Mouse (Mus musculus): Measurements from ENCODE around the gene Tmem163. TPM values are rescaled to one million over a fixed set of nuclear protein-coding genes. Genes with fewer than 3 reads are reported as not detected.

Gene Tmem163
- polyA plus RNA-seq, 1 experiment from 2014 or later: 31.6 TPM

DNA sequence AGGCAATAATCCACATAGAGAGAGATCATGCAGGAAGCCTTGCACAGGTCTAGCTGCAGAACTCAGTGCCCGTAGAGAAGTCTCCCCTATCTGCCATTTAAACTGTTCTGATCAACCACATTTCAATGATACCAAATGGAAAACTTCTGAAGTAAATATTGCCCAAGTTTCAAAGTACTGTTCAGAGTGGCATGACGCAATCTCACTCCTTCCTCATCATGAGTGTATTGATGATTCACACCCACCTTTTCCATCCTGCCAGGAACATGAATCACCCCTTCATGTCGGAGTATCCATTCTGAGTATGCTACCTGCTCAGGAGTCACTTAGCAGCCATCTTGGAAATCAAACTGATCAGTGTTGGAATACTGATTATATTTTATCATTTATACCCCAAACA lies 71.0 kb downstream of the Tmem163 start:
- H3K9me3 ChIP-seq (ENCODE audit: control insufficient read depth, low read length): no peaks in the 10 kb centered on the region
- ATAC-seq (ENCODE audit: insufficient number of reproducible peaks, insufficient read depth, low FRiP score, low read depth): no peak
- H3K4me2 ChIP-seq (ENCODE audit: low read length): no peak overlapping the region
- peaks cover 0 to 3% of the 10 kb centered on the region in 2 experiments; a peak in 2 of 4 replicates for H3K4me1 ChIP-seq (ENCODE audit: control insufficient read depth in 2 of 2, insufficient read depth in 2 of 2, low read length in 2 of 2)
- H3K4me3 ChIP-seq (ENCODE audit: control insufficient read depth in 1 of 2, insufficient read depth in 1 of 2, low read depth in 1 of 2, low read length in 2 of 2): no peak overlapping the region
- 89% methylated on average over 3 of the region's 3 CpGs for WGBS
- no peak overlapping the region for H3K9ac ChIP-seq (ENCODE audit: low read length)
- H3K36me3 ChIP-seq (ENCODE audit: control insufficient read depth, insufficient read depth, low read length): no peaks in the 10 kb centered on the region
- no peak overlapping the region for H3K27ac ChIP-seq (replicated peaks in 1 of 2; ENCODE audit: control insufficient read depth in 1 of 2, insufficient read depth in 1 of 2, low read depth in 2 of 2, low read length in 2 of 2)
- H3K27me3 ChIP-seq (ENCODE audit: control insufficient read depth, insufficient read depth, low read length): no peaks in the 10 kb centered on the region

DNA sequence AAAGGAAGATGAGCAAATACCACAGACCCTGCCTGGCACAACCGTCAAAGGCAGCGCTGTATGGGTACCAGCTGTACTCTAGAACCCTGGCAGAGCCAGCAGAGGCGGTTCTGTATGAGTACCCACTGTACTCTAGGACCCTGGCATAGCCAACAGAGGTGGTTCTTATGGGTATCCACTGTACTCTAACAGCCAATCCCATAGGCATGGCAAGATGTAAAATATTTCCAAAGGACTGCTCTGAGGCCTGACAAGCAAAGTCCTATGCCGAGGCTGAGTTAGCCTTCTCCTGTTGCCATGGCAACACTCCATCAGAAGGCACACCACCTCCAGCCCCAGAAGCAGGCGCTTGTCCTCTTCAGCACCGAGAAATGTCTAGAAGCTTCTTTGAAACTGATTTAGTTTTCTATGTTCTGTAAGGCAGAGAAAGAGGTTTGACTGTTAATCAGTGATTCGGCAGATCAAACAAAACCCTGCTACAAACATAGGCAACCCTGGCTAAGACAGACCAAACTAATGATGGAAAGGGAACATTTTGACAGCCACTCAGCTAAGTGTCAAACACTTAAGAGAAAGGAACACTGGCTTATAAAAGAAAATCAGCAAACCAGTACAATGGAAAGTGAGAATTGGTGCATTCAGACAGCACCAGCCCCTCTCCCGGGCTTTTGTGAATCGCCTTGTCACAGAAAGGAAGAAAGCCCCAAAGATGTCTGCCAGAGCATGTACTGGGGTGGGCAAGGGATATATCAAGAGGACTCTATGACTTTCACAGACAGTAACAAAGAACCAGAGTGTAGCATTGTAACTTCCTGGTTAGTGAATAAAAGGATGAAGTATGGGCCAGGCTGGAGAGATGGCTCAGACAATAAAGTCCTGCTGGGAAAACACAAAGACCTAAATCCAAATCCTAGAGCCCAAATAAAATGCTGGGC lies 75.4 kb downstream of the Tmem163 start:
- Histone ChIP-seq H3K4me3 (ENCODE audit: control insufficient read depth in 1 of 2, insufficient read depth in 1 of 2, low read depth in 1 of 2, low read length in 2 of 2) (no peak overlapping the region), H3K36me3 (ENCODE audit: control insufficient read depth, insufficient read depth, low read length) (no peaks in the 10 kb centered on the region), H3K4me1 (ENCODE audit: control insufficient read depth in 2 of 2, insufficient read depth in 2 of 2, low read length in 2 of 2) (no peaks in the 10 kb centered on the region), H3K4me2 (ENCODE audit: low read length) (no peak overlapping the region), H3K9ac (ENCODE audit: low read length) (no peak overlapping the region), H3K27me3 (ENCODE audit: control insufficient read depth, insufficient read depth, low read length) (no peaks in the 10 kb centered on the region), H3K9me3 (ENCODE audit: control insufficient read depth, low read length) (no peaks in the 10 kb centered on the region), H3K27ac (replicated peaks in 1 of 2; ENCODE audit: control insufficient read depth in 1 of 2, insufficient read depth in 1 of 2, low read depth in 2 of 2, low read length in 2 of 2) (no peak overlapping the region)
- no peak for ATAC-seq (ENCODE audit: insufficient number of reproducible peaks, insufficient read depth, low FRiP score, low read depth)
- WGBS: 76% methylated on average over 9 of the region's 9 CpGs

DNA sequence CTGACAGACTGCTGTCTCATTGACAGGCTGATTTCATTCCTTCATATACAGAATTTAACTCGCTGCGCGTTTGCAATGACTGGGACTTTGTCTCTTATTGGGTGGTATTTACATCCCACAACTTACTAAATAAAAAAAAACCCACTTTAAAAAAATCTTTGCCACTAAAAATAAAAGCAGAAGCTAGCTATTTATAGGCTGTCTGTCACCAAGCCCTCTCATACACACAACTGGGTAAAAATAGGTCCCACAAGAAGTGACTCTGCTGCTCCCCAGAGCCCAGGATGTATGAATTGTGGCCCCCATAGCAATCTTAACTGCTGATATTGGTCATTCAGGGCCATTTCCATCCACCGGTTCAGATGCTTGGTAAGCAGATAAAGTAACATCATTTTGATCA lies 83.2 kb downstream of the Tmem163 start:
- peak overlapping the region; percentile 82 to 83 for H3K27ac ChIP-seq (replicated peaks in 1 of 2; ENCODE audit: control insufficient read depth in 1 of 2, insufficient read depth in 1 of 2, low read depth in 2 of 2, low read length in 2 of 2)
- no peaks in the 10 kb centered on the region for H3K36me3 ChIP-seq (ENCODE audit: control insufficient read depth, insufficient read depth, low read length)
- H3K9me3 ChIP-seq (ENCODE audit: control insufficient read depth, low read length): no peaks in the 10 kb centered on the region
- 24% methylated on average over 4 of the region's 4 CpGs for WGBS
- H3K4me3 ChIP-seq (ENCODE audit: control insufficient read depth in 1 of 2, insufficient read depth in 1 of 2, low read depth in 1 of 2, low read length in 2 of 2): no peak overlapping the region
- 0 out of 2 replicates have a peak overlapping the region, but pooled peaks have one; percentile 8 for H3K9ac ChIP-seq (ENCODE audit: low read length)
- H3K27me3 ChIP-seq (ENCODE audit: control insufficient read depth, insufficient read depth, low read length): no peaks in the 10 kb centered on the region
- peak; percentile 56; the same call in 1 of the 2 replicates for ATAC-seq (ENCODE audit: insufficient number of reproducible peaks, insufficient read depth, low FRiP score, low read depth)
- H3K4me1 ChIP-seq (ENCODE audit: control insufficient read depth in 2 of 2, insufficient read depth in 2 of 2, low read length in 2 of 2): peaks cover 4 to 22% of the 10 kb centered on the region in 2 experiments
- H3K4me2 ChIP-seq (ENCODE audit: low read length): peak overlapping the region; percentile 28

DNA sequence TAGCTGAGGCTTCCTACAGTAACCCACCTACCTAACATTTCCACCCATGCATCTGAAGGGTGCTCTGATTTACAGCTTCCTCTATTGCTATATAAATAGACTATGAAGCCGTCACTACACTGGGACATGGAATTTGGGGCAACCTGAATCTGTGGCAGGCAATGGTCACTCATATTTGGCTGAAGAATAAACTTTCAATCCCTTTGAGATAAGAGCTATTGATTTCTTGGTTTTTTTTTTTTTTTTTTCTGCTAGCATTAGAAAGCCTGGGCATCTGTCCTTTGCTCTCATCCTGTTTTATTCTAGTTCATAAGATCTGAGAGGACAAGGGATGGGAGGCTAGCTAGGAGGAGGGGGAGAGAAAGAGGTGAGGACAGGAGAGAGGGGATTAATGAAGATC lies 83.6 kb downstream of the Tmem163 start:
- Histone ChIP-seq H3K4me3 (ENCODE audit: control insufficient read depth in 1 of 2, insufficient read depth in 1 of 2, low read depth in 1 of 2, low read length in 2 of 2) (no peak overlapping the region), H3K9me3 (ENCODE audit: control insufficient read depth, low read length) (no peaks in the 10 kb centered on the region), H3K9ac (ENCODE audit: low read length) (0 out of 2 replicates have a peak overlapping the region, but pooled peaks have one; percentile 8), H3K4me2 (ENCODE audit: low read length) (peak overlapping the region; percentile 28), H3K27ac (replicated peaks in 1 of 2; ENCODE audit: control insufficient read depth in 1 of 2, insufficient read depth in 1 of 2, low read depth in 2 of 2, low read length in 2 of 2) (peak overlapping the region; percentile 82 to 83), H3K4me1 (ENCODE audit: control insufficient read depth in 2 of 2, insufficient read depth in 2 of 2, low read length in 2 of 2) (peaks cover 4 to 22% of the 10 kb centered on the region in 2 experiments), H3K36me3 (ENCODE audit: control insufficient read depth, insufficient read depth, low read length) (no peaks in the 10 kb centered on the region), H3K27me3 (ENCODE audit: control insufficient read depth, insufficient read depth, low read length) (no peaks in the 10 kb centered on the region)
- 32% methylated on average over 1 of the region's 1 CpGs for WGBS
- no peak for ATAC-seq (ENCODE audit: insufficient number of reproducible peaks, insufficient read depth, low FRiP score, low read depth)

DNA sequence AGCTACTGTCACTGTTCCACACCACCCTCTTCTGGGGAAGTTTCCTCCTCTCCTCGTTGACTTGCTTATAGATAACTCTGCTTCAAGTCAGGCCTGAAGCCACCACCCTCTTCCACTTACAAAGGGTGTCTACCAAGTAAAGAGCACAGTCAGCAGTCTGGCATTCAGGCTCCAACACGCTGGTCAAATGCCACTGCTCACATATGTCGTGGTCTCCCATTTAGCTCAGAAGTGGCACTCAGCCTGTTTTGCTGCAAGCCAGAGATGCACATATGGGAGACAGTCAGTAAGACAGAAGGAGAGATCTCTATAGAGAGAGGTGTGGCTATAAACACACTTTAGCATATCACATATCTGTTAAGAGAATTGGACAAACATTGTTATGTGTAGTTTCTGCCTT lies 89.8 kb downstream of the Tmem163 start:
- H3K27ac ChIP-seq (replicated peaks in 1 of 2; ENCODE audit: control insufficient read depth in 1 of 2, insufficient read depth in 1 of 2, low read depth in 2 of 2, low read length in 2 of 2): 0 out of 4 replicates have a peak overlapping the region, but pooled peaks of 1 of the 2 experiments have one; percentile 34
- 25% methylated on average over 3 of the region's 3 CpGs for WGBS
- peaks cover 0 to 4% of the 10 kb centered on the region in 2 experiments; a peak in 2 of 4 replicates for H3K4me1 ChIP-seq (ENCODE audit: control insufficient read depth in 2 of 2, insufficient read depth in 2 of 2, low read length in 2 of 2)
- no peak overlapping the region for H3K9ac ChIP-seq (ENCODE audit: low read length)
- no peak overlapping the region for H3K4me3 ChIP-seq (ENCODE audit: control insufficient read depth in 1 of 2, insufficient read depth in 1 of 2, low read depth in 1 of 2, low read length in 2 of 2)
- no peaks in the 10 kb centered on the region for H3K9me3 ChIP-seq (ENCODE audit: control insufficient read depth, low read length)
- H3K36me3 ChIP-seq (ENCODE audit: control insufficient read depth, insufficient read depth, low read length): no peaks in the 10 kb centered on the region
- ATAC-seq (ENCODE audit: insufficient number of reproducible peaks, insufficient read depth, low FRiP score, low read depth): no peak
- H3K27me3 ChIP-seq (ENCODE audit: control insufficient read depth, insufficient read depth, low read length): no peaks in the 10 kb centered on the region
- no peak overlapping the region for H3K4me2 ChIP-seq (ENCODE audit: low read length)

DNA sequence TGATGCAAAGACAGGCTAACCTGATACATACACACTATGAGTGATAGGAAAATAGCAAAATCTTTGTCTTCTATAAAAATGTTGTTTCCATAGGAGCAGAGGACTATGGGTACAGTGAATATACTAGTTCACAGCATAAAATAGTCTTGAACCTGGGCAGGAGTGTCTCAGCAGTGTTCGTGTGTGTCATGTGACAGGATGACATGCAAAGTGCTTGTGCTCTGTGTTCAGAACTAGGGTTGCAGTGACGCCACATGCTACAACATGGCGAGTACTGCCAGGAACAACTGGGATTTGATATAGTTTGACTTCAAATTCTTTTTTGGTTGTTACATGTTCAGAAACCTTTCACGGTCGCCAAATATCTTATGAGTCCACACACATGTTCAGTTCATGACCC lies 92.3 kb downstream of the Tmem163 start:
- Histone ChIP-seq H3K4me2 (ENCODE audit: low read length) (no peak overlapping the region), H3K27ac (replicated peaks in 1 of 2; ENCODE audit: control insufficient read depth in 1 of 2, insufficient read depth in 1 of 2, low read depth in 2 of 2, low read length in 2 of 2) (no peak overlapping the region), H3K9me3 (ENCODE audit: control insufficient read depth, low read length) (no peaks in the 10 kb centered on the region), H3K4me3 (ENCODE audit: control insufficient read depth in 1 of 2, insufficient read depth in 1 of 2, low read depth in 1 of 2, low read length in 2 of 2) (no peak overlapping the region), H3K27me3 (ENCODE audit: control insufficient read depth, insufficient read depth, low read length) (no peaks in the 10 kb centered on the region), H3K9ac (ENCODE audit: low read length) (no peak overlapping the region), H3K4me1 (ENCODE audit: control insufficient read depth in 2 of 2, insufficient read depth in 2 of 2, low read length in 2 of 2) (peaks cover 0 to 4% of the 10 kb centered on the region in 2 experiments; a peak in 2 of 4 replicates), H3K36me3 (ENCODE audit: control insufficient read depth, insufficient read depth, low read length) (no peaks in the 10 kb centered on the region)
- 84% methylated on average over 5 of the region's 5 CpGs for WGBS
- ATAC-seq (ENCODE audit: insufficient number of reproducible peaks, insufficient read depth, low FRiP score, low read depth): no peak

DNA sequence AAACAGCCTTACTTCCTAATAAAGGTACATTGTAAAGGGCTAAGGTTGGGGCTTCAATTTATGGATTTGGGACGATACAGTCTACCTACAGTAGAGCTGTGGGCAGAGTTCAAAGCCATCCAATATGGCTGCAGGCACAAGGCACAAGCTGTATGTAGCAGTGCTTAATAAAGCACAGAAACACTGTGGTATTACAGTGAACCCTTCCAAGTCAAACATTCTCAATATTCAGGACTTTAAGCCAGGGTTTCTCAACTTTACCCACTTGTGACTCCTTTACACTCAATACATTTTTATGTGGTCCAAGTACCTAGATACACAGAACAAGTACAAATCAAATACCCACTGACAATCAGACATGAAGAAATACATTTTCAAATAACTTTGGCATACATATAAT lies 93.2 kb downstream of the Tmem163 start:
- Histone ChIP-seq H3K27me3 (ENCODE audit: control insufficient read depth, insufficient read depth, low read length) (no peaks in the 10 kb centered on the region), H3K4me1 (ENCODE audit: control insufficient read depth in 2 of 2, insufficient read depth in 2 of 2, low read length in 2 of 2) (peaks cover 0 to 4% of the 10 kb centered on the region in 2 experiments; a peak in 2 of 4 replicates), H3K9me3 (ENCODE audit: control insufficient read depth, low read length) (no peaks in the 10 kb centered on the region), H3K4me3 (ENCODE audit: control insufficient read depth in 1 of 2, insufficient read depth in 1 of 2, low read depth in 1 of 2, low read length in 2 of 2) (no peak overlapping the region), H3K9ac (ENCODE audit: low read length) (no peak overlapping the region), H3K36me3 (ENCODE audit: control insufficient read depth, insufficient read depth, low read length) (no peaks in the 10 kb centered on the region), H3K4me2 (ENCODE audit: low read length) (no peak overlapping the region), H3K27ac (replicated peaks in 1 of 2; ENCODE audit: control insufficient read depth in 1 of 2, insufficient read depth in 1 of 2, low read depth in 2 of 2, low read length in 2 of 2) (no peak overlapping the region)
- WGBS: 88% methylated on average over 1 of the region's 1 CpGs
- ATAC-seq (ENCODE audit: insufficient number of reproducible peaks, insufficient read depth, low FRiP score, low read depth): no peak
